Mouse (Mus musculus) CH12.LX (cell line): ENCODE measurements around the gene Sbsn. TPM values are rescaled to one million over a fixed set of nuclear protein-coding genes. Genes with fewer than 3 reads are reported as not detected.

ENCODE experiments used
- DNase-seq: peaks from one replicate; pipeline ENCODE4 v3.0.0-alpha.2; 2013; ENCODE audit errors: extremely low read depth
- H3K27ac ChIP-seq: 2 replicates; pipeline ENCODE4 v1.5.1; 2012; ENCODE audit warnings: low read depth, mild to moderate bottlenecking, control low read depth, moderate library complexity; ENCODE audit not compliant: insufficient read depth
- H3K27me3 ChIP-seq: replicated peaks from 2 replicates; pipeline ENCODE3; 2012; ENCODE audit warnings: inconsistent platforms
- H3K36me3 ChIP-seq, 2 experiments: replicated peaks in 1 of 2; 2 replicates each; pipeline versions ENCODE3 to v1.6.1; 2012; ENCODE audit warnings: inconsistent platforms in 1 of 2, low read length in 1 of 2, mild to moderate bottlenecking in 1 of 2, mixed read lengths in 1 of 2, moderate library complexity in 1 of 2; ENCODE audit not compliant: control insufficient read depth in 1 of 2, insufficient read depth in 1 of 2
- H3K4me1 ChIP-seq, 2 experiments: 2 replicates each; pipeline ENCODE4 v1.6.1; 2012; ENCODE audit warnings: inconsistent platforms in 1 of 2, moderate library complexity in 1 of 2; ENCODE audit not compliant: insufficient read depth in 2 of 2, control insufficient read depth in 1 of 2
- H3K4me2 ChIP-seq: 2 replicates; pipeline ENCODE4 v1.6.1; 2012; ENCODE audit warnings: low read depth, mild to moderate bottlenecking, control low read depth; ENCODE audit not compliant: poor library complexity, insufficient read depth, severe bottlenecking
- H3K4me3 ChIP-seq, 3 experiments: fragments of 150-350 bp in 1 of 3; sonication (generic) in 1 of 3; replicated peaks in 1 of 3; 2 replicates each; pipeline versions ENCODE3 to v1.5.1; 2011 to 2012; ENCODE audit warnings: low read depth in 2 of 3, low read length in 2 of 3, mild to moderate bottlenecking in 2 of 3, moderate library complexity in 2 of 3, control low read depth in 1 of 3, improper control_type of control experiment in 1 of 3, inconsistent platforms in 1 of 3, mixed read lengths in 1 of 3; ENCODE audit not compliant: poor library complexity in 1 of 3
- H3K79me2 ChIP-seq: replicated peaks from 2 replicates; pipeline ENCODE4 v1.6.1; 2012; ENCODE audit warnings: mild to moderate bottlenecking, moderate library complexity; ENCODE audit not compliant: control insufficient read depth, poor library complexity, insufficient read depth, severe bottlenecking; ENCODE audit errors: extremely low read depth
- H3K9ac ChIP-seq: 2 replicates; pipeline ENCODE4 v1.6.1; 2012; ENCODE audit warnings: low read depth, mild to moderate bottlenecking, control low read depth, moderate library complexity; ENCODE audit not compliant: insufficient read depth
- H3K9me3 ChIP-seq: replicated peaks from 2 replicates; pipeline ENCODE3; 2012; ENCODE audit warnings: low read length, inconsistent platforms, mixed read lengths
- BHLHE40 ChIP-seq: IDR thresholded peaks from 2 replicates; pipeline ENCODE4 v1.6.1; 2011; ENCODE audit warnings: mild to moderate bottlenecking, low read depth, low read length, improper control_type of control experiment
- CHD1 ChIP-seq: IDR thresholded peaks from 2 replicates; pipeline ENCODE4 v1.6.1; 2012; ENCODE audit warnings: low read depth, low read length, improper control_type of control experiment, inconsistent platforms
- CHD2 ChIP-seq: IDR thresholded peaks from 2 replicates; pipeline ENCODE4 v1.6.1; 2011; ENCODE audit warnings: low read length, improper control_type of control experiment
- CTCF ChIP-seq, 2 experiments: IDR thresholded peaks in 1 of 2; conservative IDR thresholded peaks in 1 of 2; 2 replicates each; pipeline ENCODE4 v1.5.1; 2011 to 2012; ENCODE audit warnings: low read depth in 2 of 2, low read length in 2 of 2, improper control_type of control experiment in 1 of 2, inconsistent platforms in 1 of 2, mild to moderate bottlenecking in 1 of 2, moderate library complexity in 1 of 2
- ETS1 ChIP-seq: conservative IDR thresholded peaks from 2 replicates; pipeline ENCODE4 v1.6.1; 2012; ENCODE audit warnings: low read depth, mild to moderate bottlenecking, inconsistent platforms, low read length, improper control_type of control experiment, moderate library complexity
- GABPA ChIP-seq: IDR thresholded peaks from 2 replicates; pipeline ENCODE4 v1.6.1; 2012; ENCODE audit warnings: low read depth, low read length, improper control_type of control experiment, inconsistent platforms; ENCODE audit not compliant: insufficient replicate concordance
- HCFC1 ChIP-seq: IDR thresholded peaks from 2 replicates; pipeline ENCODE4 v1.6.1; 2012; ENCODE audit warnings: low read depth, mild to moderate bottlenecking, inconsistent platforms, low read length, improper control_type of control experiment
- KAT2A ChIP-seq: IDR thresholded peaks from 2 replicates; pipeline ENCODE4 v1.6.1; 2012; ENCODE audit warnings: low read length, improper control_type of control experiment, inconsistent platforms; ENCODE audit not compliant: insufficient replicate concordance
- MAZ ChIP-seq: IDR thresholded peaks from 2 replicates; pipeline ENCODE4 v1.6.1; 2012; ENCODE audit warnings: low read depth, mild to moderate bottlenecking, inconsistent platforms, low read length, improper control_type of control experiment, moderate library complexity
- MEF2A ChIP-seq: IDR thresholded peaks from 2 replicates; pipeline ENCODE4 v1.6.1; 2014; ENCODE audit warnings: low read depth, mild to moderate bottlenecking, inconsistent platforms, low read length, improper control_type of control experiment, borderline replicate concordance
- NRF1 ChIP-seq: IDR thresholded peaks from 2 replicates; pipeline ENCODE4 v1.6.1; 2014; ENCODE audit warnings: low read depth, mild to moderate bottlenecking, inconsistent platforms, low read length, improper control_type of control experiment, moderate library complexity
- PAX5 ChIP-seq: IDR thresholded peaks from 2 replicates; pipeline ENCODE4 v1.6.1; 2012; ENCODE audit warnings: low read length, inconsistent platforms, mixed read lengths
- POLR2A ChIP-seq: IDR thresholded peaks from 2 replicates; pipeline ENCODE4 v1.6.1; 2011; ENCODE audit warnings: low read depth, mild to moderate bottlenecking, improper control_type of control experiment, low read length
- POLR2AphosphoS2 ChIP-seq: IDR thresholded peaks from 2 replicates; pipeline ENCODE4 v1.6.1; 2011; ENCODE audit warnings: low read depth, low read length, improper control_type of control experiment
- RAD21 ChIP-seq: IDR thresholded peaks from 2 replicates; pipeline ENCODE4 v1.6.1; 2011; ENCODE audit warnings: low read depth, mild to moderate bottlenecking, low read length, improper control_type of control experiment, moderate library complexity
- RCOR1 ChIP-seq: conservative IDR thresholded peaks from 2 replicates; pipeline ENCODE4 v1.6.1; 2012; ENCODE audit warnings: low read depth, mild to moderate bottlenecking, inconsistent platforms, low read length, improper control_type of control experiment
- SMC3 ChIP-seq: IDR thresholded peaks from 2 replicates; pipeline ENCODE4 v1.6.1; 2011; ENCODE audit warnings: low read depth, low read length, improper control_type of control experiment
- UBTF ChIP-seq: IDR thresholded peaks from 2 replicates; pipeline ENCODE4 v1.6.1; 2012; ENCODE audit warnings: low read depth, mild to moderate bottlenecking, inconsistent platforms, low read length, improper control_type of control experiment, moderate library complexity
- USF1 ChIP-seq: IDR thresholded peaks from 2 replicates; pipeline ENCODE4 v1.6.1; 2014; ENCODE audit warnings: low read depth, mild to moderate bottlenecking, inconsistent platforms, low read length, improper control_type of control experiment
- USF2 ChIP-seq: conservative IDR thresholded peaks from 2 replicates; pipeline ENCODE4 v1.6.1; 2011; ENCODE audit warnings: low read depth, low read length, improper control_type of control experiment
- ZNF384 ChIP-seq: IDR thresholded peaks from 2 replicates; pipeline ENCODE4 v1.6.1; 2012; ENCODE audit warnings: low read depth, low read length, improper control_type of control experiment, inconsistent platforms
- dilution Hi-C: fragments of 300-500 bp; cut with MboI; formaldehyde crosslinking; loops from 2 replicates; pipeline ENCODE4 v1.14.3; 2020; ENCODE audit warnings: low sequenced_read_pairs; ENCODE audit not compliant: extremely low pct_unique_long_range_greater_than_20kb, extremely low pct_ligation_motif_present
- in situ Hi-C: fragments of 300-500 bp; cut with MboI; formaldehyde crosslinking; loops from 3 replicates; pipeline ENCODE4 v1.14.3; 2019; ENCODE audit warnings: low sequenced_read_pairs, low pct_ligation_motif_present, low pct_unique_long_range_greater_than_20kb, mixed read lengths
- polyA plus RNA-seq: library from polyadenylated mRNA; unstranded; fragments of >175 nt; gene quantifications from 2 replicates; pipeline ENCODE4 v1.2.1, GENCODE M21; 2012; ENCODE audit warnings: low read depth; ENCODE audit not compliant: insufficient read length
- total RNA-seq, 2 experiments: library from RNA; depleted of rRNA; stranded (reverse); fragments of 300-350 nt in 1 of 2; fragments of >200 nt in 1 of 2; gene quantifications; 2 replicates each; pipeline ENCODE4 v1.2.3; 2012 to 2014

Sbsn gene
- total and polyA plus RNA-seq, 3 experiments, result 0.30 to 0.76 (median 0.69) TPM

DNA sequence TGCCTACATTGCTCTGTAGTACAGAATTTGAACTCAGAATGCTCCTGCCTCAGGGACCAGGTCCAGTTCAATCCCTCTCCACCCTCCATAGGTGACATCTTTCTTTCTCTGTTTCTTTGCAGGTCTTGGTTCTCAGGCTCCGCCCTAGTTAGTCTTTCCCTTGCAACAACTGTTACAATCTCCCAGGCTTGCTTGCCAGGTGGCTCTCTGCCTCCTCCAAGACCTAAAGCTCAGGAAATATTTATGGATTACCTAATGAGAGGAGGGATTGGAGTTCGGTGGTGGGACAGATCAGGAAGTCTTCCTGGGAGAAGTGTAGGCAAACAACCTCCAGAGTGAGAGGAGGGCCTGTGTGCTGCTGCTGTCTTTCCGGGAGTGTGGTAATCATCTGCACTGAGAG, 31.4 kb downstream of the Sbsn start:
- in situ Hi-C loops, result no loop called here
- Histone ChIP-seq H3K4me2 (no peak overlapping the region), H3K9me3 (no peaks in the 10 kb centered on the region), H3K36me3 (no peaks in the 10 kb centered on the region), H3K9ac (no peak overlapping the region), H3K4me3 (no peak overlapping the region), H3K4me1 (peaks cover 0 to 15% of the 10 kb centered on the region in 2 experiments; a peak in 2 of 4 replicates), H3K27me3 (peaks cover 4% of the 10 kb centered on the region)
- DNase-seq, result no peak
- dilution Hi-C loops, result no loop called here
- TF ChIP-seq MAZ (no peak), USF2 (no peak), POLR2A (no peak), GABPA (no peak), CTCF (conservative IDR thresholded peaks at IDR 0.05 in 1 of 2, IDR thresholded peaks at IDR 0.05 in 1 of 2; ENCODE audit: low read depth in 2 of 2, low read length in 2 of 2) (no peak), ETS1 (no peak), PAX5 (no peak), CHD2 (no peak), HCFC1 (no peak), RCOR1 (no peak), KAT2A (no peak)
- TF ChIP-seq, all 38 proteins: peak for 0
- Histone ChIP-seq H3K27ac (no peak overlapping the region), H3K79me2 (no peaks in the 10 kb centered on the region)

DNA sequence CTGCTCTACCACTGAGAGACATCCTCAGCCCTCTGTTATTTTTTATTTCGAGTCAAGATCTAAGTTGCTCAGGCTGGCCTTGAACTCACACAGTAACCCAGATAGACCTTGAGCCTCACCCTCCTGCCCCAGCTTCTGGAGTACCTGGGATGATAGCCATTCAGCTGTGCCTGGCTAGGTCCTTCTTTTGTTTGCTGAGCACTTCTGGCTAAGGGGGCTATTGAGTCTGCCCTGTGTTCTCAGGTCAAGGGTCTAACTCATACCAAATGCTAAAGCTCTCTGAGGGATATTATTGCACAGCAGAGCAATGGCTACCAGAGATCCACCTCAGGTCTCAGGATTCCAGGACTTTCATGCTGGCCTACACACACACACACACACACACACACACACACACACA, 33.9 kb downstream of the Sbsn start:
- Histone ChIP-seq H3K9me3 (no peaks in the 10 kb centered on the region), H3K9ac (no peak overlapping the region), H3K79me2 (no peaks in the 10 kb centered on the region), H3K27me3 (no peaks in the 10 kb centered on the region), H3K4me2 (no peak overlapping the region), H3K27ac (no peak overlapping the region), H3K4me3 (no peak overlapping the region), H3K4me1 (peaks cover 0 to 15% of the 10 kb centered on the region in 2 experiments; a peak in 2 of 4 replicates), H3K36me3 (no peaks in the 10 kb centered on the region)
- no peak for DNase-seq
- dilution Hi-C loops, result no loop called here
- in situ Hi-C loops, result no loop called here
- no peak for TF ChIP-seq KAT2A
- no peak for TF ChIP-seq CHD2

DNA sequence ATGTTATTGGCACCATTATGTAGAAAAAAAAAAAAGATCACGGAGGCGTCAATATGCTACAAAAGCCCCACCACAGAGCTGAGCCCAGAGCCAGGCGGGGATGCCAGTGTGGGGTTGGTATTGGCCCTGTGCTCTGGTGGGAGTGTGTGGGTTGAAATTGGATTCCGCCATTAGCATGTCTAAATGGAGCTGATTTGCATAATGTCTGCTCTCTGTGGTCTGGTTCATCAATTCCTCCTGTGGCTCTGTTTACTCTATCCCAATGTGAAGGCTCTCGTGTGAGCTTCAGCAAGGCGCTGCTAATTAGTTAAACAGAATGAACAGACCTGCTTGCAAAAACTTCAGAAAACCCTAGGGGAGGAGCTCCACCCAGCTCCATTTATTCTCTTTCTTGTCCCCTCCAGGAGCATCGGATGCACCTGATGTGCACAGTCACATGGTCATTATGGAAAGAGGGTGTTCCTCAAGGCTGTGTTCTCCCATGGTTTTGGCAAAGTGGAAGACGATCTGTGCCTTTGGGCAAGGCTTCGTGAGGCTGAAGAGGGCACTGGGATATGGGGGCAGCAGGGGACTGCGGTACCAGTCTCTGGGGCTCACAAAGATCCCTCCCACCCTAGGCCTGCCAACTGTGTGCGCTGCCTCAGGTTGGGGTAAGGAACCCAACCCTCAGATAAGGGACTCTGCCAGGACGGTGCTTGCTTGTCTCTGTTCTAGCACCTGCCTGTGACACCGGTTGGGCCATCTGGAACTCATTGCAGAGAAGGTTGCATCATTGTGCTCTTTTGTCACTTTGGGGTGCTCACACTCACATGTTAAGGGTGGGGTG, 34.7 kb downstream of the Sbsn start:
- H3K36me3 ChIP-seq, result no peaks in the 10 kb centered on the region
- no peak overlapping the region for H3K4me3 ChIP-seq
- TF ChIP-seq CTCF (conservative IDR thresholded peaks at IDR 0.05 in 1 of 2, IDR thresholded peaks at IDR 0.05 in 1 of 2; ENCODE audit: low read depth in 2 of 2, low read length in 2 of 2) (no peak), UBTF (no peak), MEF2A (no peak), BHLHE40 (no peak), PAX5 (no peak), ETS1 (no peak), NRF1 (no peak), RAD21 (no peak), USF1 (no peak), SMC3 (no peak), CHD1 (no peak), ZNF384 (no peak), POLR2AphosphoS2 (no peak), RCOR1 (no peak)
- TF ChIP-seq, all 38 proteins: peak for 0
- H3K27ac ChIP-seq, result no peak overlapping the region
- no peak overlapping the region for H3K4me2 ChIP-seq
- H3K9ac ChIP-seq, result no peak overlapping the region
- no peaks in the 10 kb centered on the region for H3K79me2 ChIP-seq
- no peaks in the 10 kb centered on the region for H3K27me3 ChIP-seq
- in situ Hi-C loops, result no loop called here
- H3K9me3 ChIP-seq, result no peaks in the 10 kb centered on the region
- dilution Hi-C loops, result no loop called here
- no peak for DNase-seq
- H3K4me1 ChIP-seq, result peaks cover 0 to 15% of the 10 kb centered on the region in 2 experiments; a peak in 2 of 4 replicates
